Mouse (Mus musculus) hindbrain, postnatal 0 days (tissue): ENCODE data around the gene Rfc2. TPM values are rescaled to one million over a fixed set of nuclear protein-coding genes. Genes with fewer than 3 reads are reported as not detected.

ENCODE experiments used
- ATAC-seq: fragments of 200-750 bp; cut with Nextera tagmentation; 2 replicates; pipeline ENCODE4 v1.8.0; 2017; ENCODE audit warnings: mild to moderate bottlenecking, moderate TSS enrichment, moderate library complexity
- DNase-seq: peaks from one replicate; pipeline ENCODE4 v3.0.0-alpha.2; 2015; ENCODE audit warnings: low spot score
- H3K27ac ChIP-seq: fragments of 300-500 bp; sonication (generic); 2 replicates; pipeline ENCODE4 v1.5.1; 2014; ENCODE audit warnings: mild to moderate bottlenecking
- H3K27me3 ChIP-seq: fragments of 300-500 bp; sonication (generic); 2 replicates; pipeline ENCODE4 v1.6.1; 2014; ENCODE audit warnings: low read length, mixed read lengths; ENCODE audit not compliant: insufficient read depth
- H3K36me3 ChIP-seq: fragments of 300-500 bp; sonication (generic); 2 replicates; pipeline ENCODE4 v1.6.1; 2014; ENCODE audit warnings: low read length, mixed read lengths; ENCODE audit not compliant: insufficient read depth
- H3K4me1 ChIP-seq: fragments of 300-500 bp; sonication (generic); 2 replicates; pipeline ENCODE4 v1.6.1; 2014; ENCODE audit warnings: antibody characterized with exemption, low read length, mixed read lengths; ENCODE audit not compliant: insufficient read depth
- H3K4me2 ChIP-seq: fragments of 300-500 bp; sonication (generic); 2 replicates; pipeline ENCODE4 v1.6.1; 2014; ENCODE audit warnings: low read depth, mild to moderate bottlenecking, low read length, moderate library complexity, mixed read lengths
- H3K4me3 ChIP-seq: fragments of 300-500 bp; sonication (generic); 2 replicates; pipeline ENCODE4 v1.5.1; 2014; ENCODE audit warnings: low read length
- H3K9ac ChIP-seq: fragments of 300-500 bp; sonication (generic); replicated peaks from 2 replicates; pipeline ENCODE4 v1.6.1; 2014; ENCODE audit warnings: mild to moderate bottlenecking, low read length, moderate library complexity, mixed read lengths
- H3K9me3 ChIP-seq: fragments of 300-500 bp; sonication (generic); 2 replicates; pipeline ENCODE4 v1.6.1; 2016; ENCODE audit warnings: low read length, mixed read lengths
- CTCF ChIP-seq: IDR thresholded peaks from 2 replicates; pipeline ENCODE4 v1.5.1; 2016; ENCODE audit warnings: antibody characterized with exemption, control low read depth, low read depth
- whole genome bisulfite sequencing: fragments of 180-500 bp; shearing (Covaris S2); extraction: QIAGEN DNeasy Blood & Tissue Kit; methylation state at CpG from one replicate; pipeline ENCODE4 v1.1.7; 2014; 5-methylcytosine and 5-hydroxymethylcytosine counted together
- polyA plus RNA-seq: library from polyadenylated mRNA; unstranded; fragments of >200 nt; fragmentation: Nextera tagmentation; extraction: Ambion mirVana; gene quantifications from 2 replicates; pipeline ENCODE4 v1.2.1, GENCODE M21; 2015
- total RNA-seq: library from RNA; depleted of rRNA; stranded (reverse); fragments of >200 nt; gene quantifications from 2 replicates; pipeline ENCODE4 v1.2.3, GENCODE M21; 2014

Rfc2 gene
- total and polyA plus RNA-seq, 2 experiments from 2014 or later: 76.3 to 164 TPM

GRCm38 (mm10) chr5:134544516-134545241 lies 36.5 kb upstream of the Rfc2 start:
- 51% methylated on average over 19 of the region's 19 CpGs for WGBS
- Histone ChIP-seq H3K9ac (no peak overlapping the region), H3K9me3 (no peaks in the 10 kb centered on the region), H3K36me3 (no peaks in the 10 kb centered on the region), H3K4me2 (no peak overlapping the region), H3K27ac (peak overlapping the region; percentile 57), H3K4me1 (peaks cover 35% of the 10 kb centered on the region), H3K4me3 (no peak overlapping the region), H3K27me3 (no peaks in the 10 kb centered on the region)
- TF ChIP-seq CTCF: no peak
- DNase-seq (no peak), ATAC-seq (no peak)

- 67% methylated on average over 3 of the region's 3 CpGs for WGBS
- no peaks in the 10 kb centered on the region for H3K27me3 ChIP-seq
- H3K9ac ChIP-seq: no peak overlapping the region
- TF ChIP-seq CTCF: peak; percentile 47
- no peak overlapping the region for H3K27ac ChIP-seq
- ATAC-seq: no peak
- no peaks in the 10 kb centered on the region for H3K36me3 ChIP-seq
- no peaks in the 10 kb centered on the region for H3K9me3 ChIP-seq
- peaks cover 37% of the 10 kb centered on the region for H3K4me1 ChIP-seq
- peak; percentile 50 for DNase-seq
- H3K4me3 ChIP-seq: no peak overlapping the region
- no peak overlapping the region for H3K4me2 ChIP-seq
Measured at GRCm38 (mm10) chr5:134545242-134545629, 35.9 kb upstream of the Rfc2 start.

- no peak overlapping the region for H3K9ac ChIP-seq
Measured at GRCm38 (mm10) chr5:134546790-134547189, 34.4 kb upstream of the Rfc2 start.

GRCm38 (mm10) chr5:134548306-134548705 lies 32.9 kb upstream of the Rfc2 start:
- Histone ChIP-seq H3K9ac (no peak overlapping the region), H3K36me3 (no peaks in the 10 kb centered on the region), H3K4me2 (peak overlapping the region; percentile 25; the same call in 1 of the 2 replicates), H3K4me3 (no peak overlapping the region), H3K27me3 (no peaks in the 10 kb centered on the region), H3K27ac (no peak overlapping the region), H3K4me1 (peaks cover 34% of the 10 kb centered on the region), H3K9me3 (no peaks in the 10 kb centered on the region)
- no peak for ATAC-seq
- WGBS: 29% methylated on average over 5 of the region's 5 CpGs
- no peak for TF ChIP-seq CTCF
- DNase-seq: peak; percentile 14

More at GRCm38 (mm10) chr5:134546790-134547189, 34.4 kb upstream of the Rfc2 start:
- H3K4me1 ChIP-seq: peaks cover 38% of the 10 kb centered on the region
- 70% methylated on average over 7 of the region's 7 CpGs for WGBS
- H3K36me3 ChIP-seq: no peaks in the 10 kb centered on the region
- 0 out of 2 replicates have a peak overlapping the region, but pooled peaks have one; percentile 36 for H3K27ac ChIP-seq
- H3K27me3 ChIP-seq: no peaks in the 10 kb centered on the region
- ATAC-seq (no peak), DNase-seq (no peak)
- H3K4me2 ChIP-seq: no peak overlapping the region
- no peaks in the 10 kb centered on the region for H3K9me3 ChIP-seq
- no peak overlapping the region for H3K4me3 ChIP-seq
- TF ChIP-seq CTCF: no peak

GRCm38 (mm10) chr5:134549640-134550168 lies 31.5 kb upstream of the Rfc2 start:
- Histone ChIP-seq H3K9me3 (no peaks in the 10 kb centered on the region), H3K4me1 (peaks cover 29% of the 10 kb centered on the region), H3K4me3 (no peak overlapping the region), H3K27ac (no peak overlapping the region), H3K9ac (0 out of 2 replicates have a peak overlapping the region, but pooled peaks have one; percentile 30), H3K36me3 (no peaks in the 10 kb centered on the region), H3K27me3 (no peaks in the 10 kb centered on the region), H3K4me2 (peak overlapping the region; percentile 78)
- no peak for DNase-seq
- ATAC-seq: no peak
- no peak for TF ChIP-seq CTCF
- 85% methylated on average over 2 of the region's 3 CpGs for WGBS

- Histone ChIP-seq H3K9ac (peak overlapping the region; percentile 89), H3K36me3 (no peaks in the 10 kb centered on the region), H3K9me3 (no peaks in the 10 kb centered on the region), H3K4me1 (peaks cover 33% of the 10 kb centered on the region), H3K4me3 (peak overlapping the region; percentile 84), H3K27ac (peak overlapping the region; percentile 94), H3K27me3 (no peaks in the 10 kb centered on the region), H3K4me2 (peak overlapping the region; percentile 78)
- ATAC-seq (no peak), DNase-seq (peak; percentile 25)
- 6% methylated on average over 6 of the region's 6 CpGs for WGBS
- peak; percentile 13 for TF ChIP-seq CTCF
Measured at GRCm38 (mm10) chr5:134550836-134551232, 30.3 kb upstream of the Rfc2 start.
